Mouse (Mus musculus) frontal cortex, adult 2 months (tissue): Measurements from ENCODE around the gene Fgfrl1. TPM values are rescaled to one million over a fixed set of nuclear protein-coding genes. Genes with fewer than 3 reads are reported as not detected.

Experiments used
- DNase-seq, 2 experiments: peaks; one replicate each; pipeline ENCODE4 v3.0.0; 2022; ENCODE audit warnings: low spot score in 1 of 2; ENCODE audit errors: extremely low spot score in 1 of 2
- polyA plus RNA-seq: library from polyadenylated mRNA; depleted of rRNA; stranded (reverse); fragments of >200 nt; gene quantifications from 2 replicates; pipeline ENCODE4 v1.2.3, GENCODE M21; 2012

Gene Fgfrl1
- polyA plus RNA-seq, 1 experiment, result 38.9 TPM

- no peak for DNase-seq
Measured at GRCm38 (mm10) chr5:108665066-108665465, 27.1 kb upstream of the Fgfrl1 start.

- DNase-seq, result no peak
Measured at GRCm38 (mm10) chr5:108667370-108667769, 24.8 kb upstream of the Fgfrl1 start.

- DNase-seq, result no peak
Measured at GRCm38 (mm10) chr5:108668387-108668932, 23.7 kb upstream of the Fgfrl1 start.

GRCm38 (mm10) chr5:108668977-108669936 is 22.9 kb upstream of the Fgfrl1 start, which contains the start of gene Dgkq:
Gene Dgkq, minus strand, starts transcription at chr5:108669672.
- DNase-seq, result peak; percentile 84 to 92

- DNase-seq, result no peak
Measured at GRCm38 (mm10) chr5:108669986-108670385, 22.2 kb upstream of the Fgfrl1 start.

GRCm38 (mm10) chr5:108670785-108671184 is 21.4 kb upstream of the Fgfrl1 start:
- DNase-seq, result peak in 1 of 2 experiments; percentile 58

- DNase-seq, result no peak
Measured at GRCm38 (mm10) chr5:108671757-108672156, 20.4 kb upstream of the Fgfrl1 start.

- no peak for DNase-seq
Measured at GRCm38 (mm10) chr5:108674624-108675023, 17.6 kb upstream of the Fgfrl1 start.

- no peak for DNase-seq
Measured at GRCm38 (mm10) chr5:108675251-108675816, 16.8 kb upstream of the Fgfrl1 start, which contains the start of gene Slc26a1. Gene Slc26a1, minus strand, starts transcription at chr5:108675569.

- no peak for DNase-seq
Measured at GRCm38 (mm10) chr5:108676772-108677498, 15.2 kb upstream of the Fgfrl1 start.

GRCm38 (mm10) chr5:108677605-108678295 is 14.4 kb upstream of the Fgfrl1 start:
- DNase-seq, result peak; percentile 80 to 85

GRCm38 (mm10) chr5:108678296-108678854 is 13.8 kb upstream of the Fgfrl1 start:
- no peak for DNase-seq

- no peak for DNase-seq
Measured at GRCm38 (mm10) chr5:108679909-108680308, 12.3 kb upstream of the Fgfrl1 start.

- no peak for DNase-seq
Measured at GRCm38 (mm10) chr5:108680871-108681270, 11.3 kb upstream of the Fgfrl1 start.

GRCm38 (mm10) chr5:108689091-108689490 is 3.1 kb upstream of the Fgfrl1 start:
- no peak for DNase-seq

GRCm38 (mm10) chr5:108691152-108691551 is 1.0 kb upstream of the Fgfrl1 start:
- no peak for DNase-seq

- peak in 1 of 2 experiments; percentile 70 for DNase-seq
Measured at GRCm38 (mm10) chr5:108693872-108694288, 1.7 kb downstream of the Fgfrl1 start.

GRCm38 (mm10) chr5:108694352-108695261 is 2.4 kb downstream of the Fgfrl1 start:
- DNase-seq, result no peak

GRCm38 (mm10) chr5:108695861-108696260 is 3.7 kb downstream of the Fgfrl1 start:
- no peak for DNase-seq
